10 mouse cellular contexts compared by ENCODE assay signal in the genomic region with DNA sequence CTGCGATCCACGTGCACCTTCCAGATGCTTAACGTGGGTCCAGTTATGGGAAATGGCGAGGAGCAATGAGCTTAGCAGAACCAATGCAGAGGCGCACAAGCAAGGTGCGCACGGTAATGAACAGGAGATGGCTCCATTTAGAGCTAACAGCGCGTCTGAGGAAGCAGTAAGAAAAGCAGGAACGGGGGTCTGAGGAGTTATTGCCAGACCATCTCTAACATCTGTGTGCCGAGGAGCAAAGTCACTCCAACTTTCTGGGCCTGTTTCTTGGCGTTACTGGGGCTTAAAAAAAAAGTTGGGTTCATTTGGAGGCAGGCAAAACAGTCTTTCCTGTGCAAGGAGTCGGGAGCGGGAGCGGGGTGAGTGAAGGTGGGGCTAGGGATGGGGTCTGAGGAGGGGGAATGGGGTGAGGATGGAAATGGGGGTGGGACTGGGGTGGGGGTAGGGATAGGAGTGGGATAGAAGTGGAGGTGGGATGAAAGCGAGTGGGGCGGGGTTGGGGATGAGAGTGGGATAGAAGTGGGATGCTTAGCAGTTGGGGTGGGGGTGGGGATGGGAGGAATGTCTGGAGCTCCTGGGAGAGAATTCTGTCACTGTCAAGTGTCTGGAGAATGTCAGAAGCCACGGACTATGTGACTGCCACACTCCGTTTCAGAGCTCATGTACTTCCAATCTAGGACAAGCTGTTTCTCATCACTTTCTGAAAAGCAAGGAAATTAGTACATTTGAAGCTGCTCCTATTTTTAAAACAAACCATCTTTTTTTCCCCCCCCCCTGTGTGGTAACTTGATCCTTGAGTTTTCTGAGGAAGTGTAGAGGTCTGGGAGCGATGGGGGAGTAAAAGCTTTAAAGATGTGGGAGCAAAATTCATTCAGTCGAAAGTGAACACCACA.
DNase-seq lines count a peak whose midpoint lies in the region; ATAC-seq and TF ChIP-seq lines count a peak whose summit lies in the region.
"Had no signal": no experiment of that assay in that cellular context is flagged by ENCODE, and none has a peak within 500 bp of the region (broad histone marks: within the 10 kb centered on the region; RNA-seq: fewer than 3 reads in every experiment).

No protein-coding gene starts in this region.

- peaks cover 23% of the 10 kb centered on the region for H3K4me1 ChIP-seq in forebrain, embryonic 10.5 days
- 0 out of 2 replicates have a peak, but pooled peaks cover 3% of the 10 kb centered on the region for H3K4me1 ChIP-seq in forebrain, embryonic 15.5 days
- H3K4me1 ChIP-seq in kidney, embryonic 14.5 days (ENCODE audit: control insufficient read depth, insufficient read depth, low read length), result peaks cover 13% of the 10 kb centered on the region; the same call in 1 of the 2 replicates
- H3K4me1 ChIP-seq in limb, embryonic 10.5 days, result peaks cover 29% of the 10 kb centered on the region

- intact Hi-C loops in left cerebral cortex, adult 2 months (cut with DNase I), result no loop called here

- no peak overlapping the region for H3K4me2 ChIP-seq in forebrain, embryonic 15.5 days (replicated peaks)
- peak overlapping the region; percentile 18 for H3K4me2 ChIP-seq in kidney, embryonic 14.5 days (replicated peaks; ENCODE audit: low read depth, low read length)

- 34% methylated on average over 20 of the region's 21 CpGs for WGBS in forebrain, embryonic 10.5 days
- 39% methylated on average over 21 of the region's 21 CpGs for WGBS in forebrain, embryonic 15.5 days
- 22% methylated on average over 21 of the region's 21 CpGs for WGBS in kidney, embryonic 14.5 days
- WGBS in limb, embryonic 10.5 days, result 15% methylated on average over 21 of the region's 21 CpGs

- no peak for ATAC-seq in forebrain, embryonic 15.5 days (replicated peaks)
- peak; percentile 74 for ATAC-seq in kidney, embryonic 14.5 days (ENCODE audit: low FRiP score, low TSS enrichment)
- ATAC-seq: liver, postnatal 0 days had no signal

- H3K4me3 ChIP-seq in forebrain, embryonic 10.5 days, result peak overlapping the region; percentile 23
- no peak overlapping the region for H3K4me3 ChIP-seq in forebrain, embryonic 15.5 days
- H3K4me3 ChIP-seq in kidney, embryonic 14.5 days (ENCODE audit: low read length), result no peak overlapping the region
- peak overlapping the region; percentile 37 for H3K4me3 ChIP-seq in limb, embryonic 10.5 days
- H3K4me3 ChIP-seq in left cerebral cortex, adult 2 months, result no peak overlapping the region
- H3K4me3 ChIP-seq in layer of hippocampus, adult 2 months, result no peak overlapping the region

- H3K9me3 ChIP-seq in forebrain, embryonic 10.5 days, result peaks cover 5% of the 10 kb centered on the region; the same call in 1 of the 2 replicates
- peaks cover 4% of the 10 kb centered on the region; the same call in 1 of the 2 replicates for H3K9me3 ChIP-seq in forebrain, embryonic 15.5 days
- H3K9me3 ChIP-seq in kidney, embryonic 14.5 days (ENCODE audit: control insufficient read depth, low read length), result peaks cover 3% of the 10 kb centered on the region; the same call in 1 of the 2 replicates
- no peaks in the 10 kb centered on the region for H3K9me3 ChIP-seq in limb, embryonic 10.5 days (replicated peaks)

- no peak for TF ChIP-seq CTCF in left cerebral cortex, adult 2 months (IDR thresholded peaks at IDR 0.05)
- no peak for TF ChIP-seq CTCF in layer of hippocampus, adult 2 months (conservative IDR thresholded peaks at IDR 0.05)

- H3K36me3 ChIP-seq in forebrain, embryonic 10.5 days (replicated peaks), result no peaks in the 10 kb centered on the region
- H3K36me3 ChIP-seq in forebrain, embryonic 15.5 days, result no peaks in the 10 kb centered on the region
- no peaks in the 10 kb centered on the region for H3K36me3 ChIP-seq in kidney, embryonic 14.5 days (ENCODE audit: control insufficient read depth, insufficient read depth, low read length)
- H3K36me3 ChIP-seq in limb, embryonic 10.5 days, result no peaks in the 10 kb centered on the region

- no peak for DNase-seq in forebrain, embryonic 10.5 days (ENCODE audit: extremely low spot score, low spot score)
- DNase-seq in kidney, postnatal 4 days, result no peak
- DNase-seq in ZHBTc4 (ENCODE audit: low read depth, low spot score), result peak; percentile 5
- DNase-seq in limb, embryonic 10.5 days (ENCODE audit: low spot score), result peak; percentile 71
- DNase-seq in left cerebral cortex, adult 2 months (ENCODE audit: extremely low spot score in 1 of 2, low spot score in 2 of 2), result no peak
- no peak for DNase-seq in layer of hippocampus, adult 2 months (ENCODE audit: low spot score in 2 of 2)
- DNase-seq: kidney, adult 2 months; liver, postnatal 0 days had no signal

- H3K27ac ChIP-seq in forebrain, embryonic 10.5 days, result peak overlapping the region; percentile 2; the same call in 1 of the 2 replicates
- no peak overlapping the region for H3K27ac ChIP-seq in forebrain, embryonic 15.5 days (replicated peaks)
- H3K27ac ChIP-seq in kidney, embryonic 14.5 days (ENCODE audit: low read depth, low read length), result 0 out of 2 replicates have a peak overlapping the region, but pooled peaks have one; percentile 30
- peak overlapping the region; percentile 86 for H3K27ac ChIP-seq in limb, embryonic 10.5 days
- H3K27ac ChIP-seq in left cerebral cortex, adult 2 months, result no peak overlapping the region
- H3K27ac ChIP-seq in layer of hippocampus, adult 2 months, result no peak overlapping the region

- no peak overlapping the region for H3K9ac ChIP-seq in forebrain, embryonic 15.5 days (replicated peaks)
- H3K9ac ChIP-seq in kidney, embryonic 14.5 days (ENCODE audit: low read depth, low read length), result no peak overlapping the region
- H3K9ac ChIP-seq: liver, postnatal 0 days had no signal

- H3K27me3 ChIP-seq in forebrain, embryonic 10.5 days (ENCODE audit: poor library complexity, severe bottlenecking), result peaks cover 12% of the 10 kb centered on the region
- H3K27me3 ChIP-seq in forebrain, embryonic 15.5 days, result no peaks in the 10 kb centered on the region
- no peaks in the 10 kb centered on the region for H3K27me3 ChIP-seq in kidney, embryonic 14.5 days (ENCODE audit: control insufficient read depth, insufficient read depth, low read length)
- no peaks in the 10 kb centered on the region for H3K27me3 ChIP-seq in limb, embryonic 10.5 days (ENCODE audit: low read depth, poor library complexity, severe bottlenecking)

Comparison
In these comparisons a context has a peak if more than half of its experiments do, and no peak if none do; other contexts are left out.
1. H3K27ac ChIP-seq: peak in forebrain, embryonic 10.5 days (single experiment), kidney, embryonic 14.5 days (single experiment) and limb, embryonic 10.5 days (single experiment); none in forebrain, embryonic 15.5 days (single experiment), left cerebral cortex, adult 2 months (single experiment) and layer of hippocampus, adult 2 months (single experiment).
2. H3K4me3 ChIP-seq: peak in forebrain, embryonic 10.5 days (single experiment) and limb, embryonic 10.5 days (single experiment); none in forebrain, embryonic 15.5 days (single experiment), kidney, embryonic 14.5 days (single experiment), left cerebral cortex, adult 2 months (single experiment) and layer of hippocampus, adult 2 months (single experiment).
3. DNase-seq: peak in ZHBTc4 (single experiment) and limb, embryonic 10.5 days (single experiment); none in forebrain, embryonic 10.5 days (single experiment), kidney, postnatal 4 days (0 of 2), left cerebral cortex, adult 2 months (0 of 2) and layer of hippocampus, adult 2 months (0 of 2).